ENCODE assay signal across 17 mouse cellular contexts in genomic region chr16:7251696-7252095, GRCm38 (mm10).
"Had no signal": no experiment of that assay in that cellular context is flagged by ENCODE, and none has a peak within 500 bp of the region (broad histone marks: within the 10 kb centered on the region; RNA-seq: fewer than 3 reads in every experiment).

No protein-coding gene starts in this region.

- ATAC-seq: intestine, embryonic 15.5 days; midbrain, embryonic 13.5 days; midbrain, embryonic 16.5 days had no signal

- H3K4me2 ChIP-seq: intestine, embryonic 15.5 days; liver, embryonic 13.5 days; midbrain, embryonic 13.5 days; stomach, embryonic 15.5 days had no signal

- H3K36me3 ChIP-seq: intestine, embryonic 15.5 days; liver, embryonic 13.5 days; midbrain, embryonic 10.5 days; midbrain, embryonic 13.5 days; stomach, embryonic 15.5 days had no signal

- DNase-seq: kidney, adult 11 months; kidney, postnatal 25 days; left cerebral cortex, postnatal 4 days; liver, embryonic 13.5 days; lung, adult 2 months; lung, postnatal 14 days; retina, postnatal 1 day; right cerebral cortex, postnatal 25 days; spleen, adult 18-20 months; thymus, postnatal 25 days had no signal

- H3K9ac ChIP-seq: intestine, embryonic 15.5 days; liver, embryonic 13.5 days; midbrain, embryonic 13.5 days; stomach, embryonic 15.5 days had no signal

- H3K9me3 ChIP-seq: intestine, embryonic 15.5 days; liver, embryonic 13.5 days; midbrain, embryonic 10.5 days; midbrain, embryonic 13.5 days; stomach, embryonic 15.5 days had no signal

- H3K27ac ChIP-seq: intestine, embryonic 15.5 days; liver, embryonic 13.5 days; macrophage; midbrain, embryonic 10.5 days; midbrain, embryonic 13.5 days; stomach, embryonic 15.5 days had no signal

- H3K4me1 ChIP-seq: intestine, embryonic 15.5 days; liver, embryonic 13.5 days; stomach, embryonic 15.5 days had no signal

- H3K4me3 ChIP-seq: intestine, embryonic 15.5 days; liver, embryonic 13.5 days; midbrain, embryonic 10.5 days; midbrain, embryonic 13.5 days; myocyte; stomach, embryonic 15.5 days had no signal

- H3K27me3 ChIP-seq: intestine, embryonic 15.5 days; liver, embryonic 13.5 days; midbrain, embryonic 13.5 days; stomach, embryonic 15.5 days had no signal
